Mouse (Mus musculus) spleen, adult 2 months (tissue): ENCODE results near the gene Cox4i2.

Experiments
- CTCF ChIP-seq: fragments of 200-500 bp; IDR thresholded peaks from 2 replicates; pipeline ENCODE4 v1.5.1; 2011; ENCODE audit warnings: mild to moderate bottlenecking, inconsistent platforms; ENCODE audit not compliant: insufficient read depth, insufficient read length, insufficient replicate concordance; ENCODE audit errors: extremely low read depth
- POLR2A ChIP-seq: fragments of 200-500 bp; IDR thresholded peaks from 2 replicates; pipeline ENCODE4 v1.6.1; 2011; ENCODE audit warnings: low read depth, low read length, inconsistent platforms

DNA sequence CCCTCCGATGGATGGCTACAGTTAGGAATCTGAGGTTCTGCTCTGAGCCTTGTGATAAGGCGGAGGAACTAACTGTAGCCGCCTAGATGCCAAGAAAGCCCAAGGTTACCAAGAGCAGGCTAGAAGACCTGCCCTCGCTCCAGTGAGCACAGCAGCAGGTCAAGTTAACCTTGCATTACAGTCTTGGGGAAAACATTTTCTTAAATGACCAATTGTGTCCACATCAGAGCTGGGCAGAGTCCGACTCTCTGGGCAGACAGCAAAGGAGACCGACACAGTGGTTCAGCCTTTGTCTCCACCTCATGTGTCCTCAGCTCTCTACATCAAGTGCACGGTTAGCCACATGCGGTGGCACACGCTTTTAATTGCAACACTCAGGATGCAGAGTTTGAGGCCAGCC, 17.6 kb downstream of the Cox4i2 start:
- TF ChIP-seq POLR2A (no peak), CTCF (no peak)
